Mouse (Mus musculus) liver, adult 2 months (tissue): Measurements from ENCODE around the gene Rgs9bp. TPM values are rescaled to one million over a fixed set of nuclear protein-coding genes. Genes with fewer than 3 reads are reported as not detected.

ENCODE experiments used
- DNase-seq: peaks from one replicate; pipeline ENCODE4 v3.0.0-alpha.2; 2011; ENCODE audit warnings: low read depth, low spot score; ENCODE audit errors: extremely low read depth
- H3K27ac ChIP-seq: fragments of 200-500 bp; replicated peaks from 2 replicates; pipeline ENCODE4 v1.5.1; 2012; ENCODE audit warnings: low read depth, mild to moderate bottlenecking, control low read depth, inconsistent platforms, low read length; ENCODE audit not compliant: insufficient read depth
- H3K27me3 ChIP-seq: fragments of 200-500 bp; 2 replicates; pipeline ENCODE4 v1.6.1; 2012; ENCODE audit warnings: mild to moderate bottlenecking, moderate library complexity, low read length, inconsistent platforms; ENCODE audit not compliant: control insufficient read depth, insufficient read depth
- H3K36me3 ChIP-seq: fragments of 200-500 bp; 2 replicates; pipeline ENCODE4 v1.6.1; 2012; ENCODE audit warnings: low read length, inconsistent platforms; ENCODE audit not compliant: control insufficient read depth, insufficient read depth
- H3K4me1 ChIP-seq: fragments of 200-500 bp; 2 replicates; pipeline ENCODE4 v1.6.1; 2011; ENCODE audit warnings: low read length; ENCODE audit not compliant: control insufficient read depth, insufficient read depth
- H3K4me3 ChIP-seq: fragments of 200-500 bp; 2 replicates; pipeline ENCODE4 v1.5.1; 2011; ENCODE audit warnings: low read depth, mild to moderate bottlenecking, control low read depth, low read length, moderate library complexity; ENCODE audit not compliant: insufficient read depth
- H3K79me2 ChIP-seq: fragments of 200-500 bp; 2 replicates; pipeline ENCODE4 v1.6.1; 2012; ENCODE audit warnings: inconsistent platforms, mild to moderate bottlenecking, low read length, moderate library complexity; ENCODE audit not compliant: control insufficient read depth, insufficient read depth
- H3K9ac ChIP-seq: fragments of 200-500 bp; 2 replicates; pipeline ENCODE4 v1.6.1; 2012; ENCODE audit warnings: low read depth, mild to moderate bottlenecking, control low read depth, inconsistent platforms, low read length
- CTCF ChIP-seq: fragments of 200-500 bp; IDR thresholded peaks from 2 replicates; pipeline ENCODE4 v1.5.1; 2011; ENCODE audit warnings: low read depth, low read length, control low read depth
- POLR2A ChIP-seq: fragments of 200-500 bp; IDR thresholded peaks from 2 replicates; pipeline ENCODE4 v1.6.1; 2011; ENCODE audit warnings: low read length, control low read depth; ENCODE audit not compliant: insufficient read depth; ENCODE audit errors: extremely low read depth
- WGBS: fragments of 180-500 bp; shearing (Covaris S2); methylation state at CpG from one replicate; pipeline ENCODE4 v1.1.7; 2018; 5-methylcytosine and 5-hydroxymethylcytosine counted together
- polyA plus RNA-seq: library from polyadenylated mRNA; depleted of rRNA; stranded (reverse); fragments of >200 nt; gene quantifications from 2 replicates; pipeline ENCODE4 v1.2.3, GENCODE M21; 2012
- total RNA-seq: library from RNA; depleted of rRNA; stranded (reverse); fragments of >200 nt; gene quantifications from 2 replicates; pipeline ENCODE4 v1.2.3, GENCODE M21; 2014

The Rgs9bp gene
- total and polyA plus RNA-seq, 2 experiments: under 0.01 TPM; not detected in 1

DNA sequence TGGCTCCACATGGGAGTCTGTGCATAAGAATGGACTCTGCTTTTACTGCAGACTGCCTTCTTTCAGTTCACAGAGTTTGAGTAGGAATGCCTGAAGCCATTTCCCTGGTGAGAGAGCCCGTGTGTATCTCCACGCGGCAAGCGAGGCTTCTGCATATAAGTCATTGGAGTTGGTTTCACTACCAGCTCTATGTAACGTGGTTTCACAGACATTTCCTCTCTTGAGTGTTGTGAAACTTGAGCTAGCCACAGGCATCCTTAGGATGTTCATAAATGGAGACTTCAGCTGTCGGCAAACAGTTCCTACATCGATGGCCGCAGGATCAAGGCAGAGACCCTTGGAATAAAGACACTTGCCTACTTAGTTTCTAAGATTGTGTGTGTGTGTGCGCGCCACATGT is 23.9 kb upstream of the Rgs9bp start:
- Histone ChIP-seq H3K27me3 (no peaks in the 10 kb centered on the region), H3K4me3 (no peak overlapping the region), H3K4me1 (no peaks in the 10 kb centered on the region), H3K79me2 (no peaks in the 10 kb centered on the region), H3K27ac (no peak overlapping the region), H3K36me3 (peaks cover 24% of the 10 kb centered on the region), H3K9ac (no peak overlapping the region)
- TF ChIP-seq POLR2A (no peak), CTCF (no peak)
- no peak for DNase-seq
- 96% methylated on average over 10 of the region's 10 CpGs for WGBS

DNA sequence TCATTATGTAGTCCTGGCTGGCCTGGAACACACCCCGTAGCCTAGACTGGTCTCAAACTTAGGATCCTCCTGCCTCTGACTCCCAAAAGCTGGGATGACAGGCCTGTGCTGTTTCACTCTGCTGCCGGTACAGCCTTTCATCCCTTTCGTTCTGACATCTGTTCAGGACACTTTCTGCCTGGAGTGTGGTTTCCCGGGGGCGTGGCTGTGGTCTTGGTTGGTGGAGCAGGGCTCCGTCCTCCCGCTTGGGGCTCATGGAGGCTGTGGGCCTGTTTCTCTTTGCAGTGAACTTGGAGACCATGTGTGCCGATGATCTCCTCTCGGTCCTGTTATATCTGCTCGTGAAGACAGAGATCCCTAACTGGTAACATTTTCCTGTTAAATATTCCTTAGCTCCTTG is 21.4 kb upstream of the Rgs9bp start:
- Histone ChIP-seq H3K4me3 (no peak overlapping the region), H3K27me3 (no peaks in the 10 kb centered on the region), H3K4me1 (no peaks in the 10 kb centered on the region), H3K79me2 (no peaks in the 10 kb centered on the region), H3K27ac (no peak overlapping the region), H3K9ac (no peak overlapping the region), H3K36me3 (peaks cover 38% of the 10 kb centered on the region)
- TF ChIP-seq POLR2A: no peak
- no peak for TF ChIP-seq CTCF
- WGBS: 95% methylated on average over 10 of the region's 10 CpGs
- no peak for DNase-seq

DNA sequence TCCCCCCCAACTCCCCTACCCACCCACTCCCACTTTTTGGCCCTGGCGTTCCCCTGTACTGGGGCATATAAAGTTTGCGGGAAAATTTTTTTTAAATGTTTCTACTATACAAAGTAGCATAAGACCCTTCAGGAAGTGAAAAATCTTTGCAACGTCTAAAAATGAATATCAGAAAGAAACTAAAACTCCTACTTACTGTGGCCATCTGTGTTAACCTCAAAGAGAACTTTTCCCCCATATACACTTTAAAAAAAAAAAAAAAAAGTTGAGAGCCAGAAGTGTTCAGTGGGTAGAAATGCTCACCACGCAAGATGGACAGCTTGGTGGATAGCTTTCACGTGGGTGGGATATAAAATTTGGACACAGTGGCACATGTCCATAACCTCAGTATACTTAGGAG is 17.4 kb upstream of the Rgs9bp start:
- TF ChIP-seq CTCF (no peak), POLR2A (no peak)
- H3K27ac ChIP-seq: no peak overlapping the region
- H3K36me3 ChIP-seq: peaks cover 23% of the 10 kb centered on the region; the same call in 1 of the 2 replicates

DNA sequence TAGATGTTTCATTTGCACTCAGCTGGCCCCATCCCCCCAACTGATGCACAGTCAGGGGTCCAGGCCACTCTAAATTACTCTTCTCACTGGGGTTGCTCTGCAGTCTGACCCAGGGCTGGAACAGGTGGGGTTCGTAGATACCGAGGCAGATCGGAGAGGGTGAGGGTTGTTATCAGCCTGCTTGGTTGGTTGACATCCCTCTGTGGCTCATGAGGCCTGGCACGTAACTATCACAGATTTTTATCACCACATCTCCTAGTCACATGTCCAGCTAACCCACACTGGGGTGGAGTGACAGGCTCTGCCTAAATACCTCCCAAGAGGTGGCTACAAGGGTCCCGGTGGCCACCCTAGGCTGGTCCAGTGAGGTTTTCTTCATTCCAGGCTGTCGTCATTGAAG is 15.7 kb upstream of the Rgs9bp start:
- Histone ChIP-seq H3K79me2 (no peaks in the 10 kb centered on the region), H3K9ac (no peak overlapping the region), H3K4me1 (no peaks in the 10 kb centered on the region), H3K36me3 (peaks cover 20% of the 10 kb centered on the region; the same call in 1 of the 2 replicates), H3K4me3 (no peak overlapping the region), H3K27ac (no peak overlapping the region), H3K27me3 (no peaks in the 10 kb centered on the region)
- DNase-seq: no peak
- 93% methylated on average over 6 of the region's 6 CpGs for WGBS
- no peak for TF ChIP-seq CTCF
- TF ChIP-seq POLR2A: no peak

More for the DNA sequence above, 17.4 kb upstream of the Rgs9bp start:
- Histone ChIP-seq H3K4me3 (no peak overlapping the region), H3K79me2 (no peaks in the 10 kb centered on the region), H3K27me3 (no peaks in the 10 kb centered on the region), H3K4me1 (no peaks in the 10 kb centered on the region), H3K9ac (no peak overlapping the region)
- DNase-seq: no peak
- 97% methylated on average over 5 of the region's 5 CpGs for WGBS

DNA sequence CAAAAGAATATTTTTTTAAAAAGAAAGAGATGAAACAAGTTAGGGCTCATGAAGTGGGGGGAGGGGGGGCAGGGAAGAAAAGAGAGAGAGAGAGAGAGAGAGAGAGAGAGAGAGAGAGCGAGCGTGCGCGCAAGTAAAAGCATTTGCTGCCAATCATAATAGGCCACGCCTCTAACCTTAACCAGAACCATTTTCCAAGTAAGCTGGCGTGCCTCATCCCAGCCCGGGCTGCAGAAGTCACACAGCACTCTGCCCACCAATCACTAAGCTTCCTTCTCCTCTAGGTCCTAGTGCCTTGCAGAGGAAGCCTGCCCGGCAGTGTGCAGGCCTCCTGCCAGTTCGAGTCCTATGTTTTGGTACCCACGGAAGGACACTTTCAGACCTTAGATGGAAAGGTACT is 14.6 kb upstream of the Rgs9bp start:
- Histone ChIP-seq H3K9ac (no peak overlapping the region), H3K27ac (no peak overlapping the region), H3K4me3 (no peak overlapping the region), H3K36me3 (peaks cover 20% of the 10 kb centered on the region; the same call in 1 of the 2 replicates), H3K79me2 (no peaks in the 10 kb centered on the region), H3K4me1 (no peaks in the 10 kb centered on the region), H3K27me3 (no peaks in the 10 kb centered on the region)
- TF ChIP-seq CTCF: no peak
- WGBS: 94% methylated on average over 10 of the region's 10 CpGs
- no peak for DNase-seq

DNA sequence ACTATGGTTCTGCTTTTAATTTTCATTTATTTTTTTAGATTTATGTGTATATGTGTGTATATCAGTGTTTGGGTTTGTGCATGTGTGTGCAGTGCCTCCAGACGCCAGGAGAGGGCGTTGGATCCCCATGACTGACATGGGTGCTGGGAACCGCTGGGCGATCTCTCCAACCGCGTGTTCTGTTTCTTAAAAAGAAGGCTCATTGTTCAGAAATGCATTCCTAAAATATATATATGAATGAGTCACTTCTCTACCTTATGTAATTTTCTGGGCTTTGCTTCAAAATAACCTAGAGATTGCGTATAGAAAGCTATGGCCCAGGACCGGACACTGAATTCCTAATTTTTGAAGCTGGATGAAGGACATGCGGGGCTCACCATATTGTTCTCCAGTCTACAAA is 14.1 kb upstream of the Rgs9bp start:
- TF ChIP-seq POLR2A (no peak), CTCF (0 out of 2 replicates have a peak, but pooled peaks have one; percentile 14)
- Histone ChIP-seq H3K4me1 (no peaks in the 10 kb centered on the region), H3K27me3 (no peaks in the 10 kb centered on the region), H3K36me3 (peaks cover 20% of the 10 kb centered on the region; the same call in 1 of the 2 replicates), H3K27ac (no peak overlapping the region), H3K79me2 (no peaks in the 10 kb centered on the region), H3K9ac (no peak overlapping the region), H3K4me3 (no peak overlapping the region)
- WGBS: 92% methylated on average over 9 of the region's 9 CpGs
- no peak for DNase-seq
